Mouse (Mus musculus) heart, embryonic 12.5 days (tissue): Measurements from ENCODE around the gene Drc1. TPM values are rescaled to one million over a fixed set of nuclear protein-coding genes. Genes with fewer than 3 reads are reported as not detected.

Experiments
- ATAC-seq: fragments of 200-750 bp; cut with Nextera tagmentation; 2 replicates; pipeline ENCODE4 v1.8.0; 2017; ENCODE audit warnings: moderate TSS enrichment, moderate library complexity; ENCODE audit not compliant: insufficient number of reproducible peaks, low FRiP score
- H3K27ac ChIP-seq: fragments of 300-500 bp; sonication (generic); 2 replicates; pipeline ENCODE4 v1.5.1; 2016; ENCODE audit warnings: mild to moderate bottlenecking, moderate library complexity; ENCODE audit not compliant: poor library complexity, severe bottlenecking
- H3K27me3 ChIP-seq: fragments of 300-500 bp; sonication (generic); replicated peaks from 2 replicates; pipeline ENCODE4 v1.6.1; 2016; ENCODE audit warnings: mild to moderate bottlenecking, moderate library complexity
- H3K36me3 ChIP-seq: fragments of 300-500 bp; sonication (generic); 2 replicates; pipeline ENCODE4 v1.6.1; 2016; ENCODE audit warnings: mild to moderate bottlenecking, moderate library complexity
- H3K4me1 ChIP-seq: fragments of 300-500 bp; sonication (generic); replicated peaks from 2 replicates; pipeline ENCODE4 v1.6.1; 2016; ENCODE audit warnings: mild to moderate bottlenecking
- H3K4me2 ChIP-seq: fragments of 300-500 bp; sonication (generic); 2 replicates; pipeline ENCODE4 v1.6.1; 2016; ENCODE audit warnings: mild to moderate bottlenecking, moderate library complexity
- H3K4me3 ChIP-seq: fragments of 300-500 bp; sonication (generic); 2 replicates; pipeline ENCODE4 v1.5.1; 2016; ENCODE audit warnings: mild to moderate bottlenecking
- H3K9ac ChIP-seq: fragments of 300-500 bp; sonication (generic); 2 replicates; pipeline ENCODE4 v1.6.1; 2016; ENCODE audit warnings: mild to moderate bottlenecking, moderate library complexity
- H3K9me3 ChIP-seq: fragments of 300-500 bp; sonication (generic); replicated peaks from 2 replicates; pipeline ENCODE4 v1.6.1; 2016; ENCODE audit warnings: mild to moderate bottlenecking, moderate library complexity
- WGBS: fragments of 180-500 bp; shearing (Covaris S2); methylation state at CpG from one replicate; pipeline ENCODE4 v1.1.7; 2016; 5-methylcytosine and 5-hydroxymethylcytosine counted together
- polyA plus RNA-seq: library from polyadenylated mRNA; unstranded; fragments of >200 nt; fragmentation: Nextera tagmentation; extraction: Ambion mirVana; gene quantifications from 2 replicates; pipeline ENCODE4 v1.2.1, GENCODE M21; 2016

Drc1 gene
- polyA plus RNA-seq, 1 experiment from 2014 or later, result 0.18 TPM

- 84% methylated on average over 10 of the region's 10 CpGs for WGBS
- Histone ChIP-seq H3K9me3 (no peaks in the 10 kb centered on the region), H3K4me2 (no peak overlapping the region), H3K4me1 (peaks cover 8% of the 10 kb centered on the region), H3K36me3 (no peaks in the 10 kb centered on the region), H3K9ac (no peak overlapping the region), H3K27me3 (0 out of 2 replicates have a peak, but pooled peaks cover 2% of the 10 kb centered on the region), H3K4me3 (no peak overlapping the region), H3K27ac (no peak overlapping the region)
- no peak for ATAC-seq
These were observed 77.4 kb downstream of the Drc1 start for GRCm38 (mm10) chr5:30358436-30359099.

- WGBS, result 71% methylated on average over 8 of the region's 8 CpGs
- H3K9ac ChIP-seq, result no peak overlapping the region
- no peaks in the 10 kb centered on the region for H3K9me3 ChIP-seq
- H3K4me1 ChIP-seq, result no peaks in the 10 kb centered on the region
- no peak overlapping the region for H3K4me3 ChIP-seq
- no peak overlapping the region for H3K4me2 ChIP-seq
- H3K27ac ChIP-seq, result no peak overlapping the region
- H3K36me3 ChIP-seq, result no peaks in the 10 kb centered on the region
- H3K27me3 ChIP-seq, result peaks cover 5% of the 10 kb centered on the region; the same call in 1 of the 2 replicates
- ATAC-seq, result no peak
These were observed 86.2 kb downstream of the Drc1 start for GRCm38 (mm10) chr5:30367405-30367804.

- no peaks in the 10 kb centered on the region for H3K4me1 ChIP-seq
- peaks cover 18% of the 10 kb centered on the region; the same call in 1 of the 2 replicates for H3K27me3 ChIP-seq
- H3K4me3 ChIP-seq, result no peak overlapping the region
- H3K27ac ChIP-seq, result no peak overlapping the region
- H3K9me3 ChIP-seq, result no peaks in the 10 kb centered on the region
- 68% methylated on average over 5 of the region's 5 CpGs for WGBS
- H3K9ac ChIP-seq, result no peak overlapping the region
- H3K4me2 ChIP-seq, result no peak overlapping the region
- no peak for ATAC-seq
- no peaks in the 10 kb centered on the region for H3K36me3 ChIP-seq
These were observed 88.2 kb downstream of the Drc1 start for GRCm38 (mm10) chr5:30369426-30369825.

- no peak overlapping the region for H3K27ac ChIP-seq
- H3K4me3 ChIP-seq, result no peak overlapping the region
- no peak overlapping the region for H3K4me2 ChIP-seq
- no peaks in the 10 kb centered on the region for H3K4me1 ChIP-seq
- peaks cover 4% of the 10 kb centered on the region; the same call in 1 of the 2 replicates for H3K27me3 ChIP-seq
- no peak for ATAC-seq
- H3K9ac ChIP-seq, result no peak overlapping the region
- no peaks in the 10 kb centered on the region for H3K36me3 ChIP-seq
- WGBS, result 65% methylated on average over 7 of the region's 7 CpGs
- no peaks in the 10 kb centered on the region for H3K9me3 ChIP-seq
These were observed 101.7 kb downstream of the Drc1 start for GRCm38 (mm10) chr5:30382876-30383275.

- Histone ChIP-seq H3K9me3 (no peaks in the 10 kb centered on the region), H3K27me3 (no peaks in the 10 kb centered on the region; the same call in 1 of the 2 replicates)
- ATAC-seq, result no peak
These were observed 106.5 kb downstream of the Drc1 start for GRCm38 (mm10) chr5:30387726-30388125.

GRCm38 (mm10) chr5:30389836-30390235 is 108.6 kb downstream of the Drc1 start:
- Histone ChIP-seq H3K9me3 (no peaks in the 10 kb centered on the region), H3K4me3 (no peak overlapping the region), H3K36me3 (no peaks in the 10 kb centered on the region), H3K9ac (no peak overlapping the region), H3K4me2 (no peak overlapping the region), H3K27ac (no peak overlapping the region), H3K27me3 (no peaks in the 10 kb centered on the region; the same call in 1 of the 2 replicates), H3K4me1 (no peaks in the 10 kb centered on the region)
- 73% methylated on average over 5 of the region's 5 CpGs for WGBS
- ATAC-seq, result no peak

More at GRCm38 (mm10) chr5:30387726-30388125, 106.5 kb downstream of the Drc1 start:
- 74% methylated on average over 6 of the region's 6 CpGs for WGBS
- no peak overlapping the region for H3K27ac ChIP-seq
- no peak overlapping the region for H3K4me3 ChIP-seq
- no peak overlapping the region for H3K9ac ChIP-seq
- H3K4me1 ChIP-seq, result no peaks in the 10 kb centered on the region
- H3K36me3 ChIP-seq, result no peaks in the 10 kb centered on the region
- no peak overlapping the region for H3K4me2 ChIP-seq

- no peak for ATAC-seq
- Histone ChIP-seq H3K4me3 (no peak overlapping the region), H3K9me3 (no peaks in the 10 kb centered on the region), H3K36me3 (no peaks in the 10 kb centered on the region), H3K27me3 (no peaks in the 10 kb centered on the region; the same call in 1 of the 2 replicates), H3K27ac (no peak overlapping the region), H3K4me1 (no peaks in the 10 kb centered on the region), H3K4me2 (no peak overlapping the region), H3K9ac (no peak overlapping the region)
- WGBS, result 26% methylated on average over 7 of the region's 7 CpGs
These were observed 110.3 kb downstream of the Drc1 start for GRCm38 (mm10) chr5:30391473-30391872.

GRCm38 (mm10) chr5:30400521-30400920 is 119.3 kb downstream of the Drc1 start:
- Histone ChIP-seq H3K36me3 (no peaks in the 10 kb centered on the region), H3K9ac (no peak overlapping the region), H3K27me3 (no peaks in the 10 kb centered on the region), H3K4me2 (no peak overlapping the region), H3K9me3 (no peaks in the 10 kb centered on the region), H3K4me1 (peaks cover 10% of the 10 kb centered on the region), H3K4me3 (no peak overlapping the region), H3K27ac (peak overlapping the region; percentile 35)
- no peak for ATAC-seq
- WGBS, result 69% methylated on average over 5 of the region's 5 CpGs

- no peak for ATAC-seq
- Histone ChIP-seq H3K4me1 (peaks cover 10% of the 10 kb centered on the region), H3K9ac (no peak overlapping the region), H3K27me3 (no peaks in the 10 kb centered on the region), H3K9me3 (no peaks in the 10 kb centered on the region), H3K27ac (peak overlapping the region; percentile 35), H3K36me3 (no peaks in the 10 kb centered on the region), H3K4me3 (no peak overlapping the region), H3K4me2 (peak overlapping the region; percentile 23; the same call in 1 of the 2 replicates)
- WGBS, result 29% methylated on average over 8 of the region's 8 CpGs
These were observed 120.0 kb downstream of the Drc1 start for GRCm38 (mm10) chr5:30401165-30401564.

GRCm38 (mm10) chr5:30406876-30407275 is 125.7 kb downstream of the Drc1 start:
- no peaks in the 10 kb centered on the region for H3K36me3 ChIP-seq
- no peaks in the 10 kb centered on the region for H3K27me3 ChIP-seq
- H3K9me3 ChIP-seq, result no peaks in the 10 kb centered on the region
- no peak overlapping the region for H3K9ac ChIP-seq
- 15% methylated on average over 9 of the region's 9 CpGs for WGBS
- no peak overlapping the region for H3K4me3 ChIP-seq
- H3K4me1 ChIP-seq, result 0 out of 2 replicates have a peak, but pooled peaks cover 8% of the 10 kb centered on the region
- peak overlapping the region; percentile 53 for H3K4me2 ChIP-seq
- ATAC-seq, result 0 out of 2 replicates have a peak, but pooled peaks have one; percentile 22
- no peak overlapping the region for H3K27ac ChIP-seq

GRCm38 (mm10) chr5:30411524-30411923 is 130.3 kb downstream of the Drc1 start:
- no peak for ATAC-seq
- Histone ChIP-seq H3K27ac (no peak overlapping the region), H3K4me1 (0 out of 2 replicates have a peak, but pooled peaks cover 8% of the 10 kb centered on the region), H3K4me2 (no peak overlapping the region), H3K4me3 (no peak overlapping the region), H3K9ac (no peak overlapping the region), H3K36me3 (no peaks in the 10 kb centered on the region), H3K27me3 (no peaks in the 10 kb centered on the region), H3K9me3 (no peaks in the 10 kb centered on the region)
- 70% methylated on average over 10 of the region's 10 CpGs for WGBS
